Mouse (Mus musculus) B cell, adult 62 days (primary cell): ENCODE data around the gene Fitm1. TPM values are rescaled to one million over a fixed set of nuclear protein-coding genes. Genes with fewer than 3 reads are reported as not detected.

Experiments
- total RNA-seq: library from RNA; stranded (reverse); gene quantifications from 4 replicates; pipeline ENCODE4 v1.2.4, GENCODE M21; 2023

Gene Fitm1
- total RNA-seq: not detected in 4 replicates

DNA sequence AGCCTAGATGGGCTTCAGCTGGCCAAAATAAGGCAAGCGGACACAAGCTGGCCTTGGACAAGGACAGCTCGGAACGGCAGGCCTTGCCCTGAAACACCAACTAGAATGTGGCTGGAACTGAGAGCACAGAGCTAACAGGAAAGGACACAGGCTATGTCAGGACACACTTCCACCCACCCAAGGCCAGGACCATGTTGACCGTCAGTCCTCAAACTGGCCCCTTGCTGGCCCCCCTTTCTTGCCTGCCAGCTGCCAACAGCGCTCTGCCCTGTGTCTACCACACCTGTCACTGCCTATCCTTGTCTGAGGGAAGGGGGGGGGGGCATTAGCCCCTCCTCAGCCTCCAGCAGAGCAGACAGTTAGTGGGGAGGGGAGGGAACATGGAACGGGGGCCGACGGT lies at the start of gene Fitm1:
Gene Fitm1, plus strand, starts transcription at position 316 of the 400 bp plus-strand sequence.

DNA sequence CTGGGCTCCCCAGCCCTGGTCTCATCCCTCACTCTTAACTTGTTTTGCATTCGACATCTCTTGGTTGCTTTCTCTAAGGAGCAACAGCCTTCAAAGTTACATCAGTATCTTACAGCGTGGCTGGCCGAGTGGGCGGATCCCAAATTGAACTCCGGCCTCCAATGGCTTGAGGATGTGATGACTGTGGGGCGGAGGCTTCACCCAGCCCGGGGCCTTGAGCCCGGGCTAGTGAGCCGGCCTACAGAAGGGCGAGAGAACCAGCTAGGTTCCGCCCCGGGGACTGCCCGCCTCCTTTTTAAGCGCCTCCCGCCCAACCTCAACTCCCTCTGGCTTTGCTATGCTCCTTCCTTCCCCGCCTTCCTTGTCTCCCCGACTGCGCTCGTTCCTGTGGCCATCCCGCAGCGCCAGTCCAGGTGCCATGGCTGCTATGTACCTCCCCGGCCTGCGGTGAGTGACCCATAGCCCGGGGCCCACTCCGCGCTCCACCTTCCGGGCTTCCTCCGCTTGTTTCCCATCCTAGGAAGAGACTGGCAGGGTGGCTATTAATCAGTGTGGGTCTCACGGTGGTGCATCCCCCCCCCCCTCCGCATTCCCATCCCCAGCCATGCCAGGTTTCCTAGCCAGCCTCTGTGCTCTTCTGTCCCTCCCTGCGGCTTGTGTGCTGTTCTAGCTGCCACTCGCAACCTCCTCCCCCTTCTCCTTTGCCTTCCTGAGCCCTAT lies 35.2 kb upstream of the Fitm1 start, which contains the start of gene Pck2:
Gene Pck2, plus strand, starts transcription at position 200 of the 720 bp plus-strand sequence.

DNA sequence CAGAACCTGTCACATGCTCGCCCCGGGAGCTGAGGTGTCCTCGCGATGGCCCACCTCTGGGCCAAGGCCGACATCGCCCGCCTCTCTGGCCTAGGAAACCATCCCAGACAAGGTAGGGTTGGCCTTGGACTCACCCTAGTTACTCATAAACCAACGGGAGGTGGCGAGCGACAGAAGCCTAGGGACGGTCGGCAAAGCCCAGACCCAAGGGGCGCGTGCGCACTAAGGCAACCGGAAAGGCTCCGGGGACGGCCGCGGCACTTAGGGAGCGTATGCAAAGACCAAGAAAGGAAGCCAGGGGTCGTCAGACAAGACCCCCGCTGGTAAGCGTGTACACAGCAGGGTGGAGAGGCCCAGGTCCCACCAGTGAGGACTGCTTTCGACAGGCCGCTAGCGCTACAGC lies 15.6 kb upstream of the Fitm1 start, which contains the start of gene Dcaf11:
Gene Dcaf11, plus strand, starts transcription at position 208 of the 403 bp plus-strand sequence.

DNA sequence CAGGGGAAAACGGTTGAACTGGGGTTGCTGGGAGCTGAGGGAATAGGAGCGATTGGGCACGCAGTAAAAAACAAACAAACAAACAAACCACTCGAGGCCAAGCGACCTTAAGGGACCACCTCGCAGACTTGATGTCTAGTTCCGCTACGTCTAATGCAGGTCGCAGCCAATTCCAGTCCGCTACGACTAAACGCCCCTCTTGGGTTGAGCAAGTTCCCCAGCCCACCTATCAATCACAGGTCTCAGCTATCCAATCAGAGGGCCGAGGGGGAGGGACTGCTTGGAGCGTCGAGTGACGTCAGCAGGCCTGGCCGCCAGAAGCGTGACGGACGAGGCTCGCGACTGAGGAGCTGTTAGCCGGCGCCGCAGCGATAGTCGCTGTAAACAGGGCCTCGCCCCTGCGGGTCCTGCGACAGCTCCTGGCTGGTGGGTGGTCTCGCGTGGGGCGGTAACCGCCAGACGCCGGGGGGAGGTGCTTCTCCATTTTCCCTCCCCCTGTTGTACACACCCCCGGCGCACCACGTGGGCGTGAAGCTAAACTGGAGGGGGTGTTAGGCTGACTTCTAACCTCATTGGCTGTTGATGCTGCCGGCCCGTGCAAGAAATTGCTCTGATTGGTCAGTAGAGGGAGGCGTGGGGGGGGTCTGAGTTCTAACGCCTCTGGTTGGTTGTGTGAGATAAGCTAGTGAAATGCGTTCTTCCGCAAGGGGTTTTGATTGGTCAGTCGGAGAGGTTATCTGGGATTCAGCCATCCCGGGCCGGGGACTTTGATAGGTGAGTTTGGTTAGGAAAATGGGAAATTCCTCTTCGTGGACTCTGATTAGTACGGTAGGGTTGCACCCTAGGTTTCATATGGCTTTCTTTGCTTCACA lies 15.0 kb upstream of the Fitm1 start, which contains the start of gene A730061H03Rik:
Gene A730061H03Rik, minus strand, starts transcription at position 205 of the 872 bp plus-strand sequence.

DNA sequence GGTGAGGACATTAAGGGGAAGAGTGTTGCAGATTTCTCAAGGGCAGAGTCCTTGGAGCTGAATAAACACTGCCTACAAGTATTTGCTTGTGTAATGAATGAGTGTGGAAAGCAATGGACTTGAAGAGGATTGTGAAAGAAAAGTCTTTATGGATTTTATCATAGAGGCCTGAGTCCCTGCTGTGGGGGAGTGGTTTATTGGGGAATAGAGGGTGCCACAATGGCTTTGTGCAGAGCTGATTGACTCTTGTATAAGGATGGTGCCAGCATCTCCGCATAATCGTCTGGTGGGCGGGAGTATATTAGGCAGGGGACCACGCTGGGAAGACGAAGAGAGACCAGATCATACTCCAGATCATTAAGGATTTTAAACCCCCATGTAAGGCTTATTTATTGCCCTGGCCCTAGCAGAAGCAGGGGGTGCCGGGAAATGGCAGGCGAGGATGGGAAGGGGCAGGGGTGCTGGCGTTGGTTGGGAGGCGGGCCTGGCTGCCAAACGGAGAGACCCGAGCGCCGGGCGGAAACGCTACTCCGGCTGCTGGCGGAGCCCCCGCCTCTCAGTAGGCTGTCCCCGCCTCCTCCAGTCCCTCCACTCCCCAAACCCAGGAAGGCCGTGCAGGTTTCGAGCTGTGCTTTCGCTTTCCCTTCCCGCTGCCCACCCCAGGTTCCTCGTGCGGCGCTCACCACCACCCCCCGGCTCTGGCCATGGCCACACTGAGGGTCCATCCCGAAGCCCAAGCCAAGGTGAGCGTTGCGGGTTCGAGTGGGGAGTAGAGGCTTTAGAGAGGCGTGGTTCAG lies 2.7 kb downstream of the Fitm1 start, which contains the start of gene Psme1:
Gene Psme1, plus strand, starts transcription at position 253 of the 797 bp plus-strand sequence.

DNA sequence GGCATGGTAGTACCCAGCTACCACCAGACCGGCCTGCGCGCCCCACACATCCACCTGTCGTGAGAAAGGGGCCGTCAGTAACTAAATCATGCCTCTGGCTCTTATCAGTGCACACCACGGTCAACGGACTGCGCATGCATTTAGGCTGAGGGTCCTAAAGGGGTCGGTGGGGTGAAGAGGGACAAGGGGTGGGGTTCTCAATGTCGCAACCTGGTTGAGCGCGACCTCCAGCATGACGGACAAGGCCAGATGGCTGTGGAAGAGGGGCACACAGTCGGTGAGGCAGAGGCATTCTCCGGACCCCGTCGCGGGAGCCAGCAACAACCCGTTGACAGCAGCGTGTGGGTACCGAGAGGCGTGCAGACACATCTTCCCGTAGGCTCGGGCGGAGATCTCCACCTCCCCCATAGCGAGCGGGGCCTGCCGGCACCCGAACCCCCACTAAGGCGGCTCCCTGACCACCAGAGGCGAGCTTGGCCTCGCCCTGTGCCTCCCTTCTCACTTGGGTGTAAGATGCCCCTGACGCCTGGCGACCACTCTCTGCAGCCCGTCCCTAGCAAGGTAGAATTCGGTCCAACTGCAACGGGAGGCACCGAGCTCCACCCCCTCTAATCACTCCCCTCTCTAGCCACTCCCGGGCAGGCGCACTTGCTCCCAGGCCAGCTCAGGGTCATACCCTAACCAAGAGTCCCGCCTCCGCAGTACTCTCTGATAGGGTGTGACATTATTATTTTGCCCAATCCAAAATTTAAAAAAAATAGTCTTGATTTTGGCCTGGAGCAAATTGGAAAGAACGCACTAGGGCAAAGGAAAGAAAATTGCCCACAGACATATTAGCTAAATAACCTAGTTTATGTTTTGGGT lies 9.5 kb downstream of the Fitm1 start, which contains the start of gene Emc9:
Gene Emc9, minus strand, starts transcription at position 601 of the 864 bp plus-strand sequence.

DNA sequence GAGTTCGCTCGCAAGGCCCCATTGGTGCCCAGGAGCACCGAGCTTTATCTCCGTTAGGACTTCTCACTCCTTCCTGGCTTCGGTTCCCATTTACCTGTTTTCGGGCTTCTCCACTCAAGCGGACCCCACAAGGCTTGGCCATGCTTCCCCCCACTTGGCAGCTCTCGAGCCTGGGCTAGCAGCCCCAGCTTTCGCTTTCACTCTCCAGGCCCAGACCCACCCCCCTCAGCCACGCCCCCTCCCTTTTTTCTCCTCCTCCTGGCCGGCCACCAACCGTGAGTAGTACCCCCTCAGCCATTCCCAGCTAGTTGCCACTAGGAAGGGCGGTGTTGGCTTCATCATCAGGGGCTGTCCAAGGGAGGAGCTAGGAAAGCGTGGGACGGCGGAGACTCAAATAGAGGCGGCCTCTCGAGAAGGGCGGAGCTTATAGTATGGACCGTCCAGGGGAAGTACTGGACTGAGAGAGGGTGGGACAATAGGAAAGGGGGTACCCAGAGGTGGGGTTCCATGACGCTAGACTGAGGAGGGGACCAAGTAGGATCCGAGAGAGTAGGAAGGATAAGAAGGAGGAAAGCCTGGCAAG lies 15.4 kb downstream of the Fitm1 start, which contains the start of gene Psme2:
Gene Psme2, minus strand, starts transcription at position 366 of the 583 bp plus-strand sequence.

DNA sequence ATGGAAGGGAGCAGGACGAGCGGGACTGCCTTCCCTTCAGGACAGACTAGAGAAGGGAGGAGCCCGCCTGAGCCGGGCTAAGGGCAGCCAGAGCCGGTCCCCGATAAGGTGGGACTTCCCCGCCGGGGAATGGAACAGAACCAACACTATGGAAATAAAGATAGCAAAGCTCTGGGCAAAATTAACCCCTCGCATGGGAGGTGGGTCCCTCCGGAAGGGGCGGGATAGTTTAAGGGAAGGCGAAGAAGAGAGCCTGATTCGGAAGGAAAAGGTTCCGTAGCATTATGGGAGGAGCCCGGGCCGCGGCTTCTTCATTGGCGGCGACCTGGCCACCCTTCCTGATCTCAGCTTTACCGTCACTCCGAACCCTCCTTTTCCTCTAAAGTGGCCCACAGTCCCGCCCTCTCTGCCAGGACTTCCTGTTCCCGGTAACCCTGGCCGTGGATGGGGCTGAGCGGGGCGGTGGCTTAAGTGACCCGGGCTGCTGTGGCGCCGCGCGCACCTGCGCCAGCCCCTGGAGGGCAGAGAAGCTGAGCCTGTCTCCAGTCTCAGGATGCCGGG lies 16.0 kb downstream of the Fitm1 start, which contains the start of gene Rnf31:
Gene Rnf31, plus strand, starts transcription at position 378 of the 561 bp plus-strand sequence.

DNA sequence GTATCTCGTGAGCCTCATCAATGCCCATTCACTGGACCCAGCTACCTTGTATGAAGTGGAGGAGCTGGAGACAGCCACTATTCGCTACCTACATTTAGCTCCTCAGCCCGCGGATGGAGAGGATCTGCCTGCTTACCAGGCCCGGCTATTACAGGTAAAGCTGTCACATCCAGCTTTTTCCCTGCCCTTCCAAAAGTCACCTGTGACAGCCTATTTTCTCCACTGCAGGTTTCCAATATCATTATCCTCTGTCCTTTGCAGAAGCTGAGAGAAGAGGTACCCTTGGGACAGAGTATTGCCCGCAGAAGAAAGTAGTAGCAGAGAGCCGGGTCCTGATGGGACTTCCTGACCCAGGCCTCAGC lies 27.8 kb downstream of the Fitm1 start, which contains the start of gene Irf9:
Gene Irf9, plus strand, starts transcription at position 301 of the 362 bp plus-strand sequence.

DNA sequence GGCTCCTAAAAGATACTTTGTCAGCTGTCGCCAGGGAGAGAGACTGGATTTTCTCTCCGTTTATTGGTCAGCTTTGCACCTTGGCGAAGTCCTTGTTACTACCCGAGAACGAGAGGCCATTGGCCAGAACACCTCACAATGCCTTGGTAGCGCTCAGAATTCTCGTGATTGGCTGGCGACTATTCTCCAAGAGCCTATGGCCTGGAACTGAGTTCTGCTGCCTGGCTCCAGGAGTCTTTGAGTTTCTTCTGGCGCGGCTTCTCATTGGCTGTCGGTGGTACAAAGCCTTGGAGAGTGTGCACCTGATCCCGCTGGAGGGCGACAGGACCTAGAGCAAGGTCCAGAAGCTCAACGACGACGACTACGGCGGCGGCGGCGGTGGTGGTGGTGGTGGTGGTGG lies 42.4 kb downstream of the Fitm1 start, which contains the start of gene Rec8:
Gene Rec8, plus strand, starts transcription at position 216 of the 400 bp plus-strand sequence.

Other genes starting within 250 kb of the Fitm1 start
- gene Dhrs4, start 96.9 kb upstream of the Fitm1 start, total RNA-seq: 22.2 to 26.4 TPM (median 24.7 TPM) in 4 replicates
- gene Carmil3, start 85.0 kb upstream of the Fitm1 start, total RNA-seq: 3.8 to 11.8 TPM (median 4.8 TPM) in 4 replicates
- gene Cpne6, start 65.2 kb upstream of the Fitm1 start, total RNA-seq: not detected in 4 replicates
- not detected in 4 replicates for gene Nrl, start 50.6 kb upstream of the Fitm1 start, total RNA-seq
- gene Pck2, start 35.4 kb upstream of the Fitm1 start, total RNA-seq: 43.4 to 51.1 TPM (median 49.0 TPM) in 4 replicates
- gene Dcaf11, start 15.6 kb upstream of the Fitm1 start, total RNA-seq: 84.9 to 91.3 TPM (median 86.3 TPM) in 4 replicates
- 6.2 to 9.8 TPM (median 7.2 TPM) in 4 replicates for gene A730061H03Rik, start 15.2 kb upstream of the Fitm1 start, total RNA-seq
- gene Psme1, start 2.5 kb downstream of the Fitm1 start, total RNA-seq: 234 to 255 TPM (median 248 TPM) in 4 replicates
- 3.7 to 6.1 TPM (median 5.3 TPM) in 4 replicates for gene Emc9, start 9.7 kb downstream of the Fitm1 start, total RNA-seq
- 273 to 323 TPM (median 304 TPM) in 4 replicates for gene Psme2, start 15.5 kb downstream of the Fitm1 start, total RNA-seq
- gene Rnf31, start 16.1 kb downstream of the Fitm1 start, total RNA-seq: 94.6 to 97.8 TPM (median 96.3 TPM) in 4 replicates
- 83.5 to 105 TPM (median 99.2 TPM) in 4 replicates for gene Irf9, start 28.0 kb downstream of the Fitm1 start, total RNA-seq
- gene Rec8, start 42.4 kb downstream of the Fitm1 start, total RNA-seq: 0.79 to 1.5 TPM (median 1.0 TPM) in 4 replicates
- gene Ipo4, start 60.3 kb downstream of the Fitm1 start, total RNA-seq: 56.3 to 62.2 TPM (median 58.4 TPM) in 4 replicates
- gene Gm49378, start 62.3 kb downstream of the Fitm1 start, total RNA-seq: 3.3 to 4.7 TPM (median 4.4 TPM) in 3 of 4 replicates, not detected in the other
- 38.2 to 51.1 TPM (median 44.8 TPM) in 4 replicates for gene Tm9sf1, start 68.2 kb downstream of the Fitm1 start, total RNA-seq
- gene Tssk4, start 74.6 kb downstream of the Fitm1 start, total RNA-seq: 2.3 to 2.6 TPM (median 2.5 TPM) in 4 replicates
- 42.5 to 45.6 TPM (median 42.9 TPM) in 4 replicates for gene Mdp1, start 84.9 kb downstream of the Fitm1 start, total RNA-seq
- gene Gmpr2, start 96.3 kb downstream of the Fitm1 start, total RNA-seq: 18.2 to 28.2 TPM (median 22.1 TPM) in 4 replicates
- gene Nedd8, start 96.5 kb downstream of the Fitm1 start, total RNA-seq: 168 to 193 TPM (median 180 TPM) in 4 replicates
- 164 to 172 TPM (median 166 TPM) in 4 replicates for gene Tinf2, start 106.2 kb downstream of the Fitm1 start, total RNA-seq
- 1.2 to 2.3 TPM (median 1.8 TPM) in 4 replicates for gene Tgm1, start 138.3 kb downstream of the Fitm1 start, total RNA-seq
- 78.7 to 86.9 TPM (median 83.5 TPM) in 4 replicates for gene Rabggta, start 146.6 kb downstream of the Fitm1 start, total RNA-seq
- gene Dhrs1, start 170.1 kb downstream of the Fitm1 start, total RNA-seq: 29.7 to 33.0 TPM (median 31.4 TPM) in 4 replicates
- gene Nop9, start 170.1 kb downstream of the Fitm1 start, total RNA-seq: 29.6 to 35.0 TPM (median 33.4 TPM) in 4 replicates
- gene Cideb, start 182.8 kb downstream of the Fitm1 start, total RNA-seq: not detected in 4 replicates
- gene Ltb4r2, start 185.8 kb downstream of the Fitm1 start, total RNA-seq: 0.19 to 0.83 TPM (median 0.33 TPM) in 4 replicates
- not detected in 4 replicates for gene Ltb4r1, start 190.3 kb downstream of the Fitm1 start, total RNA-seq
- 0.53 to 1.6 TPM (median 0.60 TPM) in 3 of 4 replicates, not detected in the other for gene Adcy4, start 208.5 kb downstream of the Fitm1 start, total RNA-seq
- 84.2 to 93.2 TPM (median 86.6 TPM) in 4 replicates for gene Ripk3, start 213.2 kb downstream of the Fitm1 start, total RNA-seq
- not detected in 4 replicates for gene Nfatc4, start 247.5 kb downstream of the Fitm1 start, total RNA-seq